Mouse (Mus musculus) hindbrain, embryonic 11.5 days (tissue): ENCODE measurements around the gene Pls3. TPM values are rescaled to one million over a fixed set of nuclear protein-coding genes. Genes with fewer than 3 reads are reported as not detected.
"Not testable (repeated sequence)": the region's sequence is repeated elsewhere in the genome, so short reads cannot be mapped to it uniquely, and the experiment has no call there.

Experiments used
- ATAC-seq: fragments of 200-750 bp; cut with Nextera tagmentation; 2 replicates; pipeline ENCODE4 v1.8.0; 2017; ENCODE audit warnings: mild to moderate bottlenecking, moderate TSS enrichment, moderate library complexity; ENCODE audit not compliant: low FRiP score
- DNase-seq: peaks from one replicate; pipeline ENCODE4 v3.0.0-alpha.2; 2015; ENCODE audit warnings: low spot score
- H3K27ac ChIP-seq: fragments of 300-500 bp; sonication (generic); 2 replicates; pipeline ENCODE4 v1.5.1; 2014; ENCODE audit warnings: mild to moderate bottlenecking, low read depth, low read length
- H3K27me3 ChIP-seq: fragments of 300-500 bp; sonication (generic); 2 replicates; pipeline ENCODE4 v1.6.1; 2014; ENCODE audit warnings: mild to moderate bottlenecking, low read length, moderate library complexity, mixed read lengths; ENCODE audit not compliant: control insufficient read depth, insufficient read depth
- H3K36me3 ChIP-seq: fragments of 300-500 bp; sonication (generic); 2 replicates; pipeline ENCODE4 v1.6.1; 2014; ENCODE audit warnings: mild to moderate bottlenecking, low read length, moderate library complexity, mixed read lengths; ENCODE audit not compliant: control insufficient read depth, insufficient read depth
- H3K4me1 ChIP-seq: fragments of 300-500 bp; sonication (generic); replicated peaks from 2 replicates; pipeline ENCODE4 v1.6.1; 2014; ENCODE audit warnings: low read length, mixed read lengths; ENCODE audit not compliant: control insufficient read depth, insufficient read depth
- H3K4me2 ChIP-seq: fragments of 300-500 bp; sonication (generic); replicated peaks from 2 replicates; pipeline ENCODE4 v1.6.1; 2014; ENCODE audit warnings: mild to moderate bottlenecking, low read depth, low read length
- H3K4me3 ChIP-seq: fragments of 300-500 bp; sonication (generic); 2 replicates; pipeline ENCODE4 v1.5.1; 2014; ENCODE audit warnings: low read depth, low read length
- H3K9ac ChIP-seq: fragments of 300-500 bp; sonication (generic); 2 replicates; pipeline ENCODE4 v1.6.1; 2014; ENCODE audit warnings: low read depth, low read length
- H3K9me3 ChIP-seq: fragments of 300-500 bp; sonication (generic); 2 replicates; pipeline ENCODE4 v1.6.1; 2016; ENCODE audit warnings: low read length; ENCODE audit not compliant: control insufficient read depth
- whole genome bisulfite sequencing: fragments of 180-500 bp; shearing (Covaris S2); extraction: QIAGEN DNeasy Blood & Tissue Kit; methylation state at CpG from one replicate; pipeline ENCODE4 v1.1.7; 2014; 5-methylcytosine and 5-hydroxymethylcytosine counted together
- polyA plus RNA-seq: library from polyadenylated mRNA; unstranded; fragments of >200 nt; fragmentation: Nextera tagmentation; extraction: Ambion mirVana; gene quantifications from 2 replicates; pipeline ENCODE4 v1.2.1, GENCODE M21; 2014

Pls3 gene
- polyA plus RNA-seq, 1 experiment from 2014 or later = 67.2 TPM

- DNase-seq = peak; percentile 31
- H3K36me3 ChIP-seq, H3K4me2 ChIP-seq, H3K9ac ChIP-seq, H3K27ac ChIP-seq, H3K9me3 ChIP-seq, H3K27me3 ChIP-seq, ATAC-seq, H3K4me3 ChIP-seq, H3K4me1 ChIP-seq: not testable (repeated sequence)
- WGBS = 81% methylated on average over 14 of the region's 14 CpGs
Observed at GRCm38 (mm10) chrX:75757966-75758365, 117.0 kb downstream of the Pls3 start.

GRCm38 (mm10) chrX:75754531-75754930, 120.5 kb downstream of the Pls3 start:
- not testable (repeated sequence) for H3K4me3 ChIP-seq, H3K4me2 ChIP-seq, H3K27ac ChIP-seq, H3K9ac ChIP-seq, H3K4me1 ChIP-seq, H3K9me3 ChIP-seq, H3K36me3 ChIP-seq, H3K27me3 ChIP-seq, DNase-seq, ATAC-seq

GRCm38 (mm10) chrX:75750126-75750725, 124.8 kb downstream of the Pls3 start:
- not testable (repeated sequence) for H3K27me3 ChIP-seq, DNase-seq, H3K4me2 ChIP-seq, H3K9me3 ChIP-seq, H3K27ac ChIP-seq, H3K4me3 ChIP-seq, H3K36me3 ChIP-seq, H3K9ac ChIP-seq, ATAC-seq, H3K4me1 ChIP-seq
- 60% methylated on average over 1 of the region's 12 CpGs for WGBS

GRCm38 (mm10) chrX:75749312-75749711, 125.7 kb downstream of the Pls3 start:
- H3K4me1 ChIP-seq, ATAC-seq, H3K4me3 ChIP-seq, H3K27me3 ChIP-seq, H3K4me2 ChIP-seq, H3K36me3 ChIP-seq, H3K9ac ChIP-seq, H3K27ac ChIP-seq, H3K9me3 ChIP-seq: not testable (repeated sequence)
- DNase-seq = peak; percentile 47
- 69% methylated on average over 7 of the region's 10 CpGs for WGBS

GRCm38 (mm10) chrX:75744466-75744865, 130.5 kb downstream of the Pls3 start:
- H3K4me3 ChIP-seq, H3K27ac ChIP-seq, H3K4me2 ChIP-seq, H3K4me1 ChIP-seq, ATAC-seq, H3K9me3 ChIP-seq, H3K27me3 ChIP-seq, H3K36me3 ChIP-seq, H3K9ac ChIP-seq: not testable (repeated sequence)
- WGBS = 76% methylated on average over 14 of the region's 14 CpGs
- DNase-seq = peak; percentile 45

GRCm38 (mm10) chrX:75739464-75739863, 135.5 kb downstream of the Pls3 start:
- not testable (repeated sequence) for H3K4me2 ChIP-seq, H3K27me3 ChIP-seq, H3K27ac ChIP-seq, H3K9me3 ChIP-seq, H3K36me3 ChIP-seq, H3K4me1 ChIP-seq, H3K9ac ChIP-seq, ATAC-seq, DNase-seq, H3K4me3 ChIP-seq
- 83% methylated on average over 2 of the region's 8 CpGs for WGBS
